Mouse (Mus musculus) embryo, embryonic 11 days (tissue): Measurements from ENCODE around the gene Katnbl1.
"Not testable (repeated sequence)": the region's sequence is repeated elsewhere in the genome, so short reads cannot be mapped to it uniquely, and the experiment has no call there.

Source experiments
- DNase-seq: peaks from one replicate; pipeline ENCODE4 v3.0.0-alpha.2; 2015

The Katnbl1 gene

GRCm38 (mm10) chr2:112393958-112394357, 14.9 kb downstream of the Katnbl1 start:
- DNase-seq = no peak

- DNase-seq = no peak
These were observed 17.6 kb downstream of the Katnbl1 start for GRCm38 (mm10) chr2:112396649-112397048.

- DNase-seq = no peak
These were observed 28.0 kb downstream of the Katnbl1 start for GRCm38 (mm10) chr2:112407030-112407429.

GRCm38 (mm10) chr2:112425308-112425707, 46.3 kb downstream of the Katnbl1 start:
- no peak for DNase-seq

DNA sequence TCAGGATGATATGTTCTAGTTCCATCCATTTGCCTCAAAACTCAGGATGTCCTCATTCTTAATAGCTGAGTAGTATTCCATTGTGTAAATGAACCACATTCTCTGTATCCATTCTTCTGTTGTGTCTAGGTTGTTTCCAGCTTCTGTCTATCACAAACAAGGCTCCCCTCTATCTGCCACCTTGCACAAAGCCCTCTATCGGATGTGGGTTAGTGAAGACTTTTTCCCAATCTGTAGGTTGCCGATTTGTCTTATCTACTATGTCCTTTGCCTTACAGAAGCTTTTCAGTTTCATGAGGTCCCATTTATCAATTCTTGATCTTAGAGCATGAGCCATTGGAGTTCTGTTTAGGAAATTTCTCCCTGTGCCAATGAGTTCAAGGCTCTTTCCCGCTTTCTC, 49.5 kb downstream of the Katnbl1 start:
- DNase-seq = not testable (repeated sequence)

DNA sequence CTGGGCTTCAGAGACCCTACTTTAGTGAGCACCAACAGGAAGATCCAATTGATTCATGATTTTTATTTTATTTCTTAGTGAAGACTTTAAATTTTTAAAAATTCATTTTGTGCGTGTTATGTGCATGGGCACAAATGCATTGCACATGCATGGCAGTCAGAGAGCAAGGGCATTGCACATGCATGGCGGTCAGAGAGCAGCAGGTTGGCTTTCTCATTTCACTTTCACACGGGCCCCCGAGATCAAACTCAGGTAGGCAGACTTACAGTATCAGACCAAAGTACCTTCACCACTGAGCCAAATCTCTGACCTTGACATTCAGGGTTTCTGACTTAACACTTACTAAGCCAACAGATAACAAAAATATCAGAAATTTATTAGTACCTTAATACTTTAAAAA, 50.7 kb downstream of the Katnbl1 start:
- no peak for DNase-seq

DNA sequence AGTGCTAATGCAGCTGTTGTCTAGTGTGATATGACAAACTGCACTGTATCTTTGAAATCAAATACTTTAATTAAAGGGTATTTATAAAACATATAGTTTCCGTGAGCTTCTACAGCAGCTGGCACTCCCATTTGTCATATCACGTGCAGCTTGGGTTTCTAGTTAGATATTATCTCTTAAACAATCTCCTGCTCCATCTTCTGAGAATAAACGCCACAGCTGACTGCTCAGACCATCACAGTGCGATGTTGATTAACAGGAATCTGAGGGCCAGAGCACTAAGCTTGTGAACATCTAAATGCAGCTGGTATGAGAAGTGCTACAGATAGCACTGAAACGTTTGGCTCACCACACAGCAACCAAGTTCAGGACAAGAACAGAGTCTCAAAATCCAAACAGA, 51.4 kb downstream of the Katnbl1 start:
- DNase-seq = no peak

DNA sequence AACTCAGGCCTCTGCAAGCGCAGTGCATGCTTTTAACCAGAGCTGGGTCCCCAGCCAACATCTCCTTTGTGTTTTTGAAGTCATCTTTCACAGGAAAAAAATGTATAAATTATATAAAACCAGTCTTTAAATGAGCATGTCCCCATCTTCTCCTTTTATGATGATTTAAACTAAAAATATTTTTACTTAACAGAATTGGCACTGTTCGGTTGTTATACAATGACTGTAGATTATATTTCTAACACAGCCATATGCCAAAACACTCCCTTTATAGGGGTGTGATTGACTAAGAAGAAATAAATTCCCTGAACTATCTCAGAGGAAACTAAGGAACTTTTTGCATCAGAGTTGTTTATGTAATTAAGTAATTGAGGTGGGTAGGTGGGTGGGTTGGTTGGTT, 53.5 kb downstream of the Katnbl1 start:
- DNase-seq = no peak

DNA sequence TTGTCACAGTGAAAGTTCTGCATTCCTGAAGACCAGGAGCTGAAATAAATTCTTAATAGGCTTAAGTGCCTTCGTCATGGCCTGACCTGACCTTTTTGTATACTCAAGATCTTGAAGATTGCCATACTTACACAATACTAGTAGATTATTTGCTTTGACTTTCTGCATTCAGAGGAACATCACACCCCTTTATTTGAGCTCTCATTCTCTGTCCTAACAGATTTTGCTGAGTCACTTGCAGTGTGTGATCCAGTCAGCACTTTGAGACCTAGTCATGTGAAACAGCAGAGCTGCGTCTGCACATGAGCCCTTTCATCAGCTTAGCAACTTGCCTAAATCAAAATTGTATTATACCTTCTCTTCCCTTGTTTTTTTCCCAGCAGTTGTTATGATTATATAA, 54.3 kb downstream of the Katnbl1 start:
- no peak for DNase-seq

DNA sequence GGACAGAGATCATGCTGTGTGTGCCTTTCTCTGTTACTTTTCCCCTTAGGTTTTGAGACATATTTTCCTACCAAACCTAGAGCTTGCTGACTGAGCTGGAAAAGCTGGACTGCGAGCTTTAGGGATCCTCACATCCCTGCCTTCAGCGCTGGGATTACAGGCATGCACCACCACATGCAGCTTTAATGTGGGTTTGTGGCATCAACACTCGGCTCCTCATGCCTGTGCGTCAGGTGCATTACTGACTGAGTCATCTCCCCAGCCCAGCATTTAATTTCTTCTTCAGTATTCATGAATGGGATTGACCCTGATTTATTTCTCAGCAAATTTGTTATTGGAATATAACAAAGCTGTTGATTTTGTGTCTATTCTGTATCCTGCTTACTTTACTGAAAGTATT, 57.3 kb downstream of the Katnbl1 start:
- DNase-seq = no peak

GRCm38 (mm10) chr2:112437589-112437988, 58.6 kb downstream of the Katnbl1 start:
- DNase-seq = no peak

DNA sequence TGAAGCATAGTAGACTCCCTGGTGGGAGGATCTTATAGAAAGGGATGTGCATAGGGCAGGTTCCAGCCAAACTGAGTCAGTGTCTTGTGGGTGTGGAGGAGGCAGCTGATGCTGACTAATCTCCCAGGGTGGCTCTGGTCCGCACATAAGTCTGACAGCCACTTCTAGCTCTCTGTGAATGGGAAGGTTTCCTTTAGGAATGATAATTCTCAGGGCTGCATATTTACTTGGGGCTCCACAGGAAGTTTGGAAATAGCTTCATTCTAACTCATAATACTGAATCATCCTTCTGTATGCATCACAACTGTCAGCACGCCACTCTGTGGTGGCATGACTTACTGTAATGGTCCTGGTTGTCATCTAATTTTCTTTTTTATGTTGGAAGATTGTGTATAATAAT, 64.5 kb downstream of the Katnbl1 start:
- DNase-seq = no peak

- DNase-seq = no peak
These were observed 66.5 kb downstream of the Katnbl1 start for GRCm38 (mm10) chr2:112445511-112445910.

DNA sequence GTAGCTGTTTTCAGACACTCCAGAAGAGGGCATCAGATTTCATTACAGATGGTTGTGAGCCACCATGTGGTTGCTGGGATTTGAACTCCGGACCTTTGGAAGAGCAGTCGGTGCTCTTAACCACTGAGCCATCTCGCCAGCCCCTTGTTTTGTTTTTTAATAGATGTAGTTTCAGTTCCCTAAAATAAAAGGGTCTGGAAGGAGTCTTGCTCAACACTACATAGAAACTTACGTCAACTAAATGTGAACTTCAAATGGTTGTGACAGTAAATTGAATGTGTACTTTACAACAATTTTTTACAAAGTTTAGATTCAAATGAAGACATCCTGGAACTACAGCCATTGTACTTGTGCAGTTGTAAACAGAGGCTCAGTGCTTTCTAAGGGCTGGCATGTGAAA, 69.0 kb downstream of the Katnbl1 start:
- DNase-seq = not testable (repeated sequence)

GRCm38 (mm10) chr2:112448510-112449059, 69.6 kb downstream of the Katnbl1 start:
- no peak for DNase-seq

- DNase-seq = peak; percentile 25
These were observed 70.7 kb downstream of the Katnbl1 start for GRCm38 (mm10) chr2:112449597-112450296.

DNA sequence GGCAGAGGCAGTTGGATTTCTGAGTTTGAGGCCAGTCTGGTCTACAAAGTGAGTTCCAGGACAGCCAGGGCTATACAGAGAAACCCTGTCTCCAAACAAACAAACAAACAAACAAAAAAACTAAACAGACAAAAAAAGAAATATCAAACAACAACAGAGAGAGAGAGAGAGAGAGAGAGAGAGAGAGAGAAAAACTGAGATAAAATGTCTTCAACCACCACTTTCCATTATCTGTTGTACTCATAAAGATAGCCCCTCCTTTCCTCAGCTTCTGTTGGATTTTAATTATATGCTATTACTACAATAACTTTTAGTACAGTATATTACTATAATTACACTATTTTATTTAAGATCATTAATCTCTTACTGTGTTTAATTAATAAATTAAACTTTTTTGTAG, 73.5 kb downstream of the Katnbl1 start:
- not testable (repeated sequence) for DNase-seq

DNA sequence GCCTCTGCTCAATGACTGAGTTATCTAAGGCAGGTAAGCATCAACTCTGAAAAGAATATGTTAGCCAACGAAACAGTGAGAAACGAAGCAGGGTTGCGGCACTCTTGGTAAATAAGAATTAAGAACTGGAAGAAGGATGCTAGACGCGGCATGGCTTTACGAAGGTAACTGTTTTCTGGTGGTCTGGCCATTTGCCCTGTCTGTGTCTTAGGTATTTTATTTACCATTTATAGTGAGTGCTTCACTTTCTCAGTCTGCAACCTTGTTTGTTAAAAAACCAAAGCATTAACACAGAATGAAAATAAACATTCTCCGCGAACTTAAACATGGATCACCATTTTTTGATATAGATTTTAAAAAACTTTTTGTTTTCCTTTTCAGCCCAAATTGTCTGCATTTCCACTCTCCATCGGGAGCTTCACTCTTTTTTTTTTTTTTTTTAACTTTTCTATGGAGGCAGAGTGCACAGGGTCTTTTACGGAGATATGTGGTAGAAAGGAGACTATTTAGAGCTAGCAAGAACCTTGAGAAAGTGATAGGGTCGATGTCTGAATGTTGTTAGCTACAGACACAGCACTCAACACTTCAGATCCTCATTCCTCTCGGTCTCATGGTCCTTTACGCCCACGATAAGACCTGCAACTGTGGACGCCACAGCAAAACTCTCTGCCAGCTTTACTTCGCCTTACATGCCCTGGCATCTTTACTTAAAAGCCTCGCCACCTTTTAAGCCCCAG, 75.3 kb downstream of the Katnbl1 start:
- DNase-seq = no peak

DNA sequence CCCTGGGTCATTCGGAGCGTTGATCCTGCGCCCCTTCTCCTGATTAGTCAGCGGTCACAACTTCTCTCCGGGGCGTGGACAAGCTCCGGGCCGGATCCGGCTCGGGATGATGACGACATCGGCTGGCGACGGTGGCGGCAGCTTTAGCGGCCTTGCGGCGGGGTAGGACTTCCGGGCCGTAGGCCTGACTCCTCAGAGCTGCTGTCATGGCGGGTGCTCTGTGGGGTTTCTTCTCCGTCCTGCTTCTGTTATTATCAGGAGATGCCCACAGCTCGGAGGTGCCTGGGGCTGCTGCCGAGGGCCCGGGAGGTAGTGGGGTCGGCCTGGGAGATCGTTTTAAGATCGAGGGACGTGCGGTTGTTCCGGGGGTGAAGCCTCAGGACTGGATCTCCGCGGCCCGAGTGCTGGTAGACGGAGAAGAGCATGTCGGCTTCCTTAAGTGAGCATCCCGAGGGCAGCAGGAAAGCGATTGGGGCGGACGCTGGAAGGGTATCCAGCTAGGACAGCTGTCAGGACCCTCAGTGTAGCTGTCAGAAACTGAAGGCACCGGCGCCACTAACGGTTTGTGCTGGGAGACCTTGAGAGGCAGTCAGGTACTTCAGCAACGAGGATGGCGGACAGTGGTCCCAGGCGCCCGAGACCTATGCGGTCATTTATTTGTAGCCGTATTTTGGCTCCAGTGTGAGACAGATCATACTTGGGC, 76.0 kb downstream of the Katnbl1 start, which contains the start of gene Emc7:
Gene Emc7 (plus strand): TSS at position 136 of the 703 bp plus-strand sequence.
- peak; percentile 97 for DNase-seq

GRCm38 (mm10) chr2:112460557-112460956, 81.5 kb downstream of the Katnbl1 start:
- DNase-seq = no peak
